Mouse (Mus musculus): Measurements from ENCODE around the gene Anapc15-ps.
"Not testable (repeated sequence)": the region's sequence is repeated elsewhere in the genome, so short reads cannot be mapped to it uniquely, and the experiment has no call there.

Gene Anapc15-ps

DNA sequence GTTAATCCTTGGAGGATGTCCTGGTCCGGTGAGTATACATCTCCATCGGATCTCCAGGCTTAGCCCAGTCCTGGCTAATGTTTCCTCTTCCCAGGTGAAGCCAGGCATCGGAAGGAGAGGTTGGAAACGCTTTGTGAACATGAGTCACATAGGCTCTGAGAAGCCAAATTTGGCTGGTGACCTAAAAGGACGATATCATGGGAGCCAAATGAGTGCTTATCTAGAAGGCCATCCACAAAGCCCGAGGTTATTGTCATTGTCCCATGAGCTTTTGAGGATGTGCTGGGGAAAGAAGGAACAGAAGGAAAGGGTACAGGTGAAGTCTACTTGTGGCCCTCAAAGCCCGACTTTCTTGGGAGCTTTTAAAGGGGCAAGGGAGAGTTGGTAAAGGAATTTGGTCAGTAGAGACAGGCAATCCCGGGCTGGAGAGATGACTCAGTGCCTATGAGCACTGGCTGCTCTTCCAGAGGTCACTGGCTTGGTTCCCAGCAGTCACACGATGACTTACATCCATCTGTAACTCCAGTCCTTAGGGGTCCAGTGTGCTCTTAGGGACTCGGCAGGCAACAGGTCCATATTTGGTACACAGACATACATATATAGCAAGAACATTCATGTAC is 42.4 kb downstream of the Anapc15-ps start:
- no peak for DNase-seq (ENCODE audit: low spot score in 2 of 2)

DNA sequence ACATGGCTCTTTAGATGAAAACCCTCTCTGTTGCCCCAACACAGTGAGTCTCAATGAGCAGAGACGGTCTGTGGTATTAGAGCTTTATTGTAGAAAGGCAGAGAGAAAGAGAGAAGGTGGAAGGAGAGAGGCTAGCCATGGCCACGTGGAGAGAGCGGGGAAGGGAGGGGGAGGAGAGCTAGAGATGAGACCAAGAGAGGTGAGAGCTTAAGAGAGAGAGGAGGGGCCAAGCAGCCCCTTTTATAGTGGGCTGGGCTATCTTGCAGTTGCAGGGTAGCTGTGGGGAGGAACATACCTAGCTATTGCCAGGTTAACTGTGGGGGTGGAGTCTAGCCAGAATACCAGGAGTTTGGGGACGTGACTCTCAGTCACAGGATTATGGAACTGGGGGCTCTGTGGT is 43.1 kb downstream of the Anapc15-ps start:
- not testable (repeated sequence) for DNase-seq (ENCODE audit: low spot score in 2 of 2)

GRCm38 (mm10) chr10:95628338-95628737 is 44.9 kb downstream of the Anapc15-ps start:
- no peak for DNase-seq (ENCODE audit: low spot score in 2 of 2)

DNA sequence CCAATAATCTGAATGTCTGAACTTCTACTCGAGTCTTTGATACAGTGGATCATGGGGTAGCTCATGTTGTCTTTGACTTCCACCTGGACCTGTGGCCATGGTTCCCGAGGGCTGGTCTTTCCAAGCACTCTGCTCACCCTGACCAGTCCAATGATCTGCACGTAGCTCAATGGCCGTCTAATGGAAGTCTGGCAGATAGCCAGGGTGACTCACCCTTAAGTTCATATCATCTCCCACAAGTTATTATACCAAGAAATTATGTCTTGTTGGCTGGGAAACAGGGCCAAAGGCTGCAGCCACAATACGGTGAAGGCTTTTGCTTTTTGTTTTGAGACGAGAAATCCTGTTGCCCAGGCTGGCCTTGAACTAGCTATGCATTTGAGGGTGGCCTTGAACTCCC is 45.9 kb downstream of the Anapc15-ps start:
- no peak for DNase-seq (ENCODE audit: low spot score in 2 of 2)

- no peak for DNase-seq (ENCODE audit: low spot score in 2 of 2)
Observed at GRCm38 (mm10) chr10:95625300-95625699, 48.0 kb downstream of the Anapc15-ps start.

DNA sequence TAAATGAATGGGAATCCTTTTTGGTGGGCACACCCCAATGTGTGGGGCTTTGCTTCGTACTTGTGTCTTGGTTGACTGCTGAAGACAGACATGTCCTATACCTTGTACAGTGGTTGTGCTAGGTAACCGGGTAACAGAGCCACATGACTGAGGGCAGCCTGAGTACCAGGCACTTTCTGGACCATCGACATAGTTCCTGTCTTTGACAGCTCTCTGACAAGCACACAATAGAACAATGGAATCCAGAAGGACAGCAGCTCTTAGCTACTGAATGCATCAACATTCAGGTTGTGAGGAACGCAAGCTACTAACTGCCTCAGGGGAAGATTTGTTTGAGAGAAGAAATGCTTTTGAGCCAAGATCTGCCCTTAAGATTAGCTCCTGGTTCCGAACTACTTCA is 49.2 kb downstream of the Anapc15-ps start:
- DNase-seq (ENCODE audit: low spot score in 2 of 2), result no peak

GRCm38 (mm10) chr10:95623518-95623905 is 49.7 kb downstream of the Anapc15-ps start:
- DNase-seq (ENCODE audit: low spot score in 2 of 2), result no peak

All from urinary bladder, adult 18-20 months (tissue).